Mouse (Mus musculus) hindbrain, embryonic 11.5 days (tissue): Measurements from ENCODE around the gene Babam2. TPM values are rescaled to one million over a fixed set of nuclear protein-coding genes. Genes with fewer than 3 reads are reported as not detected.

ENCODE experiments used
- ATAC-seq: fragments of 200-750 bp; cut with Nextera tagmentation; 2 replicates; pipeline ENCODE4 v1.8.0; 2017; ENCODE audit warnings: mild to moderate bottlenecking, moderate TSS enrichment, moderate library complexity; ENCODE audit not compliant: low FRiP score
- DNase-seq: peaks from one replicate; pipeline ENCODE4 v3.0.0-alpha.2; 2015; ENCODE audit warnings: low spot score
- H3K27ac ChIP-seq: fragments of 300-500 bp; sonication (generic); 2 replicates; pipeline ENCODE4 v1.5.1; 2014; ENCODE audit warnings: mild to moderate bottlenecking, low read depth, low read length
- H3K27me3 ChIP-seq: fragments of 300-500 bp; sonication (generic); 2 replicates; pipeline ENCODE4 v1.6.1; 2014; ENCODE audit warnings: mild to moderate bottlenecking, low read length, moderate library complexity, mixed read lengths; ENCODE audit not compliant: control insufficient read depth, insufficient read depth
- H3K36me3 ChIP-seq: fragments of 300-500 bp; sonication (generic); 2 replicates; pipeline ENCODE4 v1.6.1; 2014; ENCODE audit warnings: mild to moderate bottlenecking, low read length, moderate library complexity, mixed read lengths; ENCODE audit not compliant: control insufficient read depth, insufficient read depth
- H3K4me1 ChIP-seq: fragments of 300-500 bp; sonication (generic); replicated peaks from 2 replicates; pipeline ENCODE4 v1.6.1; 2014; ENCODE audit warnings: low read length, mixed read lengths; ENCODE audit not compliant: control insufficient read depth, insufficient read depth
- H3K4me2 ChIP-seq: fragments of 300-500 bp; sonication (generic); replicated peaks from 2 replicates; pipeline ENCODE4 v1.6.1; 2014; ENCODE audit warnings: mild to moderate bottlenecking, low read depth, low read length
- H3K4me3 ChIP-seq: fragments of 300-500 bp; sonication (generic); 2 replicates; pipeline ENCODE4 v1.5.1; 2014; ENCODE audit warnings: low read depth, low read length
- H3K9ac ChIP-seq: fragments of 300-500 bp; sonication (generic); 2 replicates; pipeline ENCODE4 v1.6.1; 2014; ENCODE audit warnings: low read depth, low read length
- H3K9me3 ChIP-seq: fragments of 300-500 bp; sonication (generic); 2 replicates; pipeline ENCODE4 v1.6.1; 2016; ENCODE audit warnings: low read length; ENCODE audit not compliant: control insufficient read depth
- WGBS: fragments of 180-500 bp; shearing (Covaris S2); extraction: QIAGEN DNeasy Blood & Tissue Kit; methylation state at CpG from one replicate; pipeline ENCODE4 v1.1.7; 2014; 5-methylcytosine and 5-hydroxymethylcytosine counted together
- polyA plus RNA-seq: library from polyadenylated mRNA; unstranded; fragments of >200 nt; fragmentation: Nextera tagmentation; extraction: Ambion mirVana; gene quantifications from 2 replicates; pipeline ENCODE4 v1.2.1, GENCODE M21; 2014

Babam2 gene
- polyA plus RNA-seq, 1 experiment from 2014 or later: 36.2 TPM

- 86% methylated on average over 5 of the region's 5 CpGs for WGBS
- Histone ChIP-seq H3K27ac (no peak overlapping the region), H3K27me3 (no peaks in the 10 kb centered on the region), H3K9ac (no peak overlapping the region), H3K36me3 (no peaks in the 10 kb centered on the region), H3K9me3 (no peaks in the 10 kb centered on the region), H3K4me3 (no peak overlapping the region), H3K4me1 (no peaks in the 10 kb centered on the region), H3K4me2 (no peak overlapping the region)
- DNase-seq: no peak
- ATAC-seq: no peak
These were observed 30.0 kb downstream of the Babam2 start for GRCm38 (mm10) chr5:31727456-31727855.

GRCm38 (mm10) chr5:31732644-31733338, 35.3 kb downstream of the Babam2 start:
- no peak overlapping the region for H3K4me3 ChIP-seq
- no peaks in the 10 kb centered on the region for H3K27me3 ChIP-seq
- 57% methylated on average over 3 of the region's 3 CpGs for WGBS
- no peaks in the 10 kb centered on the region for H3K4me1 ChIP-seq
- no peaks in the 10 kb centered on the region for H3K9me3 ChIP-seq
- H3K9ac ChIP-seq: no peak overlapping the region
- ATAC-seq (no peak), DNase-seq (no peak)
- H3K27ac ChIP-seq: no peak overlapping the region
- no peaks in the 10 kb centered on the region for H3K36me3 ChIP-seq
- H3K4me2 ChIP-seq: no peak overlapping the region

- Histone ChIP-seq H3K4me3 (no peak overlapping the region), H3K9ac (no peak overlapping the region), H3K9me3 (no peaks in the 10 kb centered on the region), H3K27ac (no peak overlapping the region), H3K36me3 (no peaks in the 10 kb centered on the region), H3K27me3 (no peaks in the 10 kb centered on the region), H3K4me2 (no peak overlapping the region), H3K4me1 (no peaks in the 10 kb centered on the region)
- ATAC-seq: no peak
- no peak for DNase-seq
- 97% methylated on average over 1 of the region's 1 CpGs for whole genome bisulfite sequencing
These were observed 44.4 kb downstream of the Babam2 start for GRCm38 (mm10) chr5:31741931-31742330.

GRCm38 (mm10) chr5:31742521-31743031, 45.1 kb downstream of the Babam2 start:
- Histone ChIP-seq H3K9me3 (no peaks in the 10 kb centered on the region), H3K27me3 (no peaks in the 10 kb centered on the region), H3K9ac (no peak overlapping the region), H3K27ac (no peak overlapping the region), H3K4me2 (no peak overlapping the region), H3K4me1 (no peaks in the 10 kb centered on the region), H3K36me3 (no peaks in the 10 kb centered on the region), H3K4me3 (no peak overlapping the region)
- no peak for ATAC-seq
- WGBS: 72% methylated on average over 4 of the region's 4 CpGs
- DNase-seq: no peak

- DNase-seq (no peak), ATAC-seq (no peak)
- Histone ChIP-seq H3K4me1 (no peaks in the 10 kb centered on the region), H3K27ac (no peak overlapping the region), H3K4me3 (no peak overlapping the region), H3K4me2 (no peak overlapping the region), H3K27me3 (no peaks in the 10 kb centered on the region), H3K9ac (no peak overlapping the region), H3K9me3 (no peaks in the 10 kb centered on the region), H3K36me3 (no peaks in the 10 kb centered on the region)
These were observed 51.9 kb downstream of the Babam2 start for GRCm38 (mm10) chr5:31749401-31749800.

- DNase-seq (no peak), ATAC-seq (no peak)
- Histone ChIP-seq H3K4me1 (no peaks in the 10 kb centered on the region), H3K9ac (no peak overlapping the region), H3K9me3 (no peaks in the 10 kb centered on the region), H3K36me3 (no peaks in the 10 kb centered on the region), H3K27ac (no peak overlapping the region), H3K27me3 (no peaks in the 10 kb centered on the region), H3K4me2 (no peak overlapping the region), H3K4me3 (no peak overlapping the region)
- 90% methylated on average over 9 of the region's 9 CpGs for whole genome bisulfite sequencing
These were observed 52.9 kb downstream of the Babam2 start for GRCm38 (mm10) chr5:31750231-31750925.

- no peak overlapping the region for H3K4me2 ChIP-seq
- ATAC-seq (no peak), DNase-seq (no peak)
- H3K9ac ChIP-seq: no peak overlapping the region
- no peaks in the 10 kb centered on the region for H3K9me3 ChIP-seq
- H3K4me3 ChIP-seq: no peak overlapping the region
- H3K27ac ChIP-seq: no peak overlapping the region
- no peaks in the 10 kb centered on the region for H3K36me3 ChIP-seq
- H3K27me3 ChIP-seq: no peaks in the 10 kb centered on the region
- WGBS: 92% methylated on average over 4 of the region's 4 CpGs
- no peaks in the 10 kb centered on the region for H3K4me1 ChIP-seq
These were observed 53.5 kb downstream of the Babam2 start for GRCm38 (mm10) chr5:31750955-31751354.

DNA sequence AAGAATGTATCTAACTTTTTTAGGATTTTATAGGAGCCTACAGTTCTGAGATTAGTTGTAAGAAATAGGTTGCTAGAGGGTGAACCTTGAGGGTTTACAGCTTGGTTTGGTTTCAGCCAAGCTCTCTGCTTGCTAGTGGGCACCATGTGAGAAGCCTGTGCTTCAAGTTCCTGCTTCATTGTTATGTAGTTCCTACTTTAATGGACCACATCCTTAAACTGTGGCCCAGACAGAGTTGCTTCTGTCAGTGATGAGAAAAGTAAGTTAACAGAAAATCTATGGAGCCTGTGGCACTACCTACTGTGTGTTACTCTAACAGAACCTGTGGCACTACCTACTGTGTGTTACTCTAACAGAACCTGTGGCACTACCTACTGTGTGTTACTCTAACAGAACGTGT, 57.1 kb downstream of the Babam2 start:
- Histone ChIP-seq H3K4me2 (no peak overlapping the region), H3K4me3 (no peak overlapping the region), H3K36me3 (no peaks in the 10 kb centered on the region), H3K9me3 (no peaks in the 10 kb centered on the region), H3K9ac (no peak overlapping the region), H3K27me3 (no peaks in the 10 kb centered on the region), H3K4me1 (no peaks in the 10 kb centered on the region), H3K27ac (no peak overlapping the region)
- 90% methylated on average over 1 of the region's 1 CpGs for WGBS
- DNase-seq: no peak
- ATAC-seq: no peak

GRCm38 (mm10) chr5:31755255-31755654, 57.8 kb downstream of the Babam2 start:
- H3K4me1 ChIP-seq: no peaks in the 10 kb centered on the region
- no peaks in the 10 kb centered on the region for H3K36me3 ChIP-seq
- H3K9me3 ChIP-seq: no peaks in the 10 kb centered on the region
- H3K27me3 ChIP-seq: no peaks in the 10 kb centered on the region
- H3K27ac ChIP-seq: no peak overlapping the region
- 88% methylated on average over 3 of the region's 3 CpGs for WGBS
- H3K4me3 ChIP-seq: no peak overlapping the region
- no peak overlapping the region for H3K4me2 ChIP-seq
- ATAC-seq (no peak), DNase-seq (no peak)
- H3K9ac ChIP-seq: no peak overlapping the region
